Mouse (Mus musculus) megakaryocyte, adult 5-6 weeks (primary cell): Measurements from ENCODE around the gene Serpina3f. TPM values are rescaled to one million over a fixed set of nuclear protein-coding genes. Genes with fewer than 3 reads are reported as not detected.
A peak's percentile ranks its signal among the peaks of the same experiment; 100 is the strongest.
"Not testable (repeated sequence)": the region's sequence is repeated elsewhere in the genome, so short reads cannot be mapped to it uniquely, and the experiment has no call there.

Experiments used
- ATAC-seq: 2 replicates; pipeline ENCODE4 v1.8.0; 2016; ENCODE audit warnings: mild to moderate bottlenecking, inconsistent platforms; ENCODE audit not compliant: poor library complexity, severe bottlenecking
- total RNA-seq, 2 experiments: library from RNA; stranded (forward) in 1 of 2; stranded (reverse) in 1 of 2; fragments of 153-499, 151-499 nt in 1 of 2; fragments of 221-1000, 200-1000 nt in 1 of 2; gene quantifications; 2 replicates each; pipeline versions ENCODE4 v1.2.3 to v1.2.4; 2015 to 2017

Serpina3f gene
- total RNA-seq (2015): 1.2 and 1.5 TPM in 2 replicates
- total RNA-seq (2017): 0.59 and 0.81 TPM in 2 replicates

- ATAC-seq: peak; percentile 24
These were observed at the start of gene Serpina3f for GRCm38 (mm10) chr12:104214445-104214753. Gene Serpina3f, plus strand, starts transcription at chr12:104214544.

- peak; percentile 78 for ATAC-seq
These were observed 39.6 kb upstream of the Serpina3f start for GRCm38 (mm10) chr12:104174747-104175146.

DNA sequence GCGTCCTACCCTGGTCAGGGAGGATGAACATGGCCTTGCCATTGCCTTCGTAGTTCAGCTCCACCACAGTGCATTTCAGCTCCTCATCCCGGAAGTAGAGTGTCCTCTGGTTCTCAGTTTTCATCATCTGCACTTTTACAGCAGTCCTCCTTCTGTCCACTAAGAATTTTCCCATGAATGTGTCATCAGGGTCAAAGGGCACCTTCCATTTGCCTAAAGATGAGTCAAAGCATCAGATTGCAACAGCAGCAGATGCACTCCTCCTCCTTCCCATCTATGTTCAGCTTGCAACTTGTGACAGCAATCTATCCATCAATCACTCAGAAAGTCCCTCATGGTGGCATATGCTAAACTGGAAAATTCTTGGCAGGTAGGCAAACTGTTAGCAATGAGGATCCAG lies 38.7 kb upstream of the Serpina3f start:
- no peak for ATAC-seq

DNA sequence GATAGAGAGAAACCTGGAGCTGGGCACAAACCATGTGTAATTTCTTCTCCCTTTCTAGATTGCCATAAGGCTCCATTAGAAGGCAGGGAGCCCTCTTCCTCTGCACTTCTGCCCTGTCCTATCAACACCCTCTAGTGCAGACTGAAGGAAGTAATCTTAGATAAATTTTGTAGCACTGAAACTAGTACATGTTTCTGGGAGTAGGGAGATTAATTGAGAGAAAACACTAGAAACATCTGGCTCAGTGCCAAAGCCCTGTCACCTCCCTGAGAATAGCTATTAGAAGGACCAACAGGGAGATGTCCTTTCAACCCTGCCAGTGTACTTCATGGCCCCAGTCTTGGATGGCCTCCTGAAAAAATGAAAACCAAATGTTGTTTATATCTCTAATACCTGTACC lies 35.8 kb upstream of the Serpina3f start:
- ATAC-seq: no peak

DNA sequence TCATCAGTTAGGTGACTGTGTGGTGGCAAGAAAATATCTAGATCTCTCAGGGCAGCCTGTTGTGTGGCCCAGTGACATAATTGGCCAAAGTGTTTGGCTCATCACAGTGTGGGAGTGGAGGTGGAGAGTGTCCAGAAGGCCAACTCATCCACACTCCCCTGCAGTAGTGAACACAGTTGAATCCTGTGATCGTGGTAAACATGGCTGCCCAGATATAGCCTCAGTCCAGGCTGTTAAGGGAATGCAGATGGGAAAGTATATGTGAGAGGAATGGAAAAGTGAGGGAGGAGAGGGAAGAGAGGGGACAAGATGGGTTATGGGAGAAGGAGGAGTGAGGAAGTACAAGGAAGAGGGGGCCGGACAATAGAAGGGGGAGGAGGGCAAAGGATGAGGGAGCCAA lies 35.4 kb upstream of the Serpina3f start:
- no peak for ATAC-seq

DNA sequence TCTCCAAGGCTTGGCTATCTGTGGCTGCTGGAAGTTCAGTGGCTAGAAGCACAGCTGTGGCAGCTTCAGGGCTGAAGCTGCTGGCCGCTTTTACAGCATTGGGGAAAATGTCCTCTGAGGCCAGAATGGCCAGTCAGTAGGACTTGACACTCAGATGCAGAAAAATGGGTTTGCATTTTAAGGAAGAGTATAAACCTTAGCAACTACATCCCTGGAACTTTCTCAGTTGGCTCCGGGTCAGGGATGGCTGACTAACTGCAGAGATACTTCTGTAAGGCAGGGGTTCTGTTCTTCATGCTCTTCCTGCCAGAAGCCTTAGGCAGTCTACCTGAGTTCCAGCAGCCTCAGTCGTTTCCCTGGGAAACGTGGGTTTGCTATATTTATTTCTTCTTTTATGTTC lies 29.3 kb upstream of the Serpina3f start:
- ATAC-seq: no peak

DNA sequence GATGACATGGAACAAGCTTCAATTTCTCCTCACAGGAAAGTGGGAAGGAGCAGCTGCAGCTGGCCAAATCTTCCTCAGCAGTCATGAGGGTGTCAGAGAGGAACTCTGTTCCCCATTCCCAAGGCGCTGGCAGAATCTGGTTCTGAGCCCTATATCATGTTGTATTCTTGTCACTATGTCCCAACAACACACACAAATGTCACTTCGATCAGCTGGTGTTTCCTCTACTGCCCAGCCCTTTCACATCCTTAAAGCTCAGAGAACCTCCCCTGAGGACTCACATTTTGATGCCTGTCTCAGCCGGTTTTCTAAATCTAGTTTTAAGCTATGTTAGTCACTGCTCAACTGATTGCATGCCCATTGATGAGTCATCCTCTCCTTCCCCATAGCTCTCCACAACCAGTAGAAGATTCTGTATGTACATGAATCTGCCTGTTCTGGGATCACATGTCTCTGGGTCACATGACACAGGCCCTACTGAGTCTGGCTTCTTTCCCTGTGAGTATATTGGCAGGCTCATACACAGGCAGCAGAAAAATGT lies 28.2 kb upstream of the Serpina3f start:
- ATAC-seq: peak; percentile 61

DNA sequence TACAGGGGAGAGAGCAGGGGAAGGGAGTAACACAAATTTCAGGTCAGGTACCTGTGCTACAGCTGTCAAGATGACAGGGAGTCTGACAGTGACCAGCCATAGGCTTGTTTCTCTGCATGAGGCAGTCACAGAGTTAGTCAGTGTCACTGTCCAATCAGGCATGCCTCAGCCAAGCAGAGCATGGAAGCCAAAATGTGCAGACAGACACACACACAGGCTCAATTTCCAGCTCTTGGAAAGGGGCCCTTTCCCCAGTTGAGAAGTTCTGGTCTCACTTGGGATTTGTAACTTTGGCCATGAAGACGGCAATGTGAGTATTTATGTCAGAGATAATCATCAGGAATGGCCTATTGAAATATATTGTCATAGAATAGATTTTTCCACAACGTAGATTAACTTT lies 25.1 kb upstream of the Serpina3f start:
- ATAC-seq: no peak

GRCm38 (mm10) chr12:104190852-104191251 lies 23.5 kb upstream of the Serpina3f start:
- ATAC-seq: no peak

DNA sequence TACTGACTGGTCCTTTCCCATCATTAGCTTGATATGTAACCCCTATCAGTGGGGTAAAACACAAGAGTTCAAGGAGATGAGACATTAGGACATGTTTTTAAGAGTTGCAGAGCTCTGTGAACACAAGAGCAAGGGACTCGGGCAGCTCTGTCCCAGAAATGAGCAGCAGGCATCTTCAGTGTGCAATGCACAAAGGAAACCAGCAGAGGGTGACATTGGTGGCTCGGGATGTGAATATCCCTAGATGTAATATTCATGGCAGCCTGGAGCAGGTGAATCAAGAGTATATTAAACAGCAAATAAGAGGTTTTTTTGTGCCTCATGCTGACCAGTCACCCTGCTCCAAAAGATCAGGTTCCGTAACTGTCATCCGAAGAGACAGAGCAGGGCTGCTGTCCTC lies 5.2 kb upstream of the Serpina3f start:
- no peak for ATAC-seq

DNA sequence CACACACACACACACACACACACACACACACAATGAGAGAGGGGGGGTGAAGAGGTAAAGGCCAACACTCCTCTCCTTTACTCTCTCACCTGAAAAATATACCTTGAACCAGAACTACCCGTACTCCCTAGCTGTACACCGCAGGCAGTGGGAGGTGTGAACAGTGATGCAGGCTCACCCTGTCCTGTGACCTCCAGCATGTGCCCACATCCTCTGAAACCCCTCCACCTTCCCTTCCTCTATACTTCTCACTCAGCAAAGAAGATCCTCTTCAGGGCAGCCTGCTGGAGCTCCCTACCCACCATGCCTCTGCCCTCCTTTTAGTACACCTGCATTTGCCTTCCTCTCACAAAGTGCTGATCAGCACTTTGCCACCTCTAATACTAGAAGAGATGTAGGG lies 4.5 kb upstream of the Serpina3f start:
- peak; percentile 75 for ATAC-seq

DNA sequence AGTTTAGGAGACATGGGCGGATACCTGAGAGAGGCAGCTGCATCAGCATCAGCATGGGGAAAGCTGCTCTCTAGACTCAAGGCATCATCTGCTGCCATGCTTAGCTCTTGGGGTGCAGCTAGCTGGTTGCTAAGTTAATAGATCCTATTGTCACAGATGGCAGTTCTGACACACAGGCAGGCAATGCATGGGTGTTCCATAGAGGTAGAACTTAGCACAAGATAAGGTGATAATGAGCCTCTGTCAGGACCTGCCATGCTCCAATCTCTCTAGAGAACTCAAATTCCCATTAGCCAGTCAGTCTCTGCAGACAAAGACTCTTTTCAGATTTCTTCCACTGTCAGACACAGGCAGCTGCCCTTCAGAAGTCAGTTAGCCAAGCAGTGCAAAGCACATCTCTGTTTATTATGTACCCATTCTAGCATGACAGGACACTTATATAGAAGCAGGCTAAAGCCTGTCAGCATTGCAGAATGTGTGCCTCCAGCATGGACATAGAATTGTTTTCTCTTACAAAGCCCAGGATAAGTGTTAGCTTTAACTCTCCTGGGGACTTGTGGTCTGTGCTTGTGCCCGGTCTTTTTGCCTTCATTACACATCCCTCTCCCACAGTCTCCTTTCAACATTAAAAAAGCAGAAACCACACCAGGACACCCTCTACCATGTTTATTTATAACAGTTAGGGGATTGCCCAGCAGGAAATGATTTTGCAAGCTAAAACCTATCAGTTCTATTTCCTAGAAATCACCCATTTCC lies 477 bp upstream of the Serpina3f start:
- ATAC-seq: peak; percentile 31

DNA sequence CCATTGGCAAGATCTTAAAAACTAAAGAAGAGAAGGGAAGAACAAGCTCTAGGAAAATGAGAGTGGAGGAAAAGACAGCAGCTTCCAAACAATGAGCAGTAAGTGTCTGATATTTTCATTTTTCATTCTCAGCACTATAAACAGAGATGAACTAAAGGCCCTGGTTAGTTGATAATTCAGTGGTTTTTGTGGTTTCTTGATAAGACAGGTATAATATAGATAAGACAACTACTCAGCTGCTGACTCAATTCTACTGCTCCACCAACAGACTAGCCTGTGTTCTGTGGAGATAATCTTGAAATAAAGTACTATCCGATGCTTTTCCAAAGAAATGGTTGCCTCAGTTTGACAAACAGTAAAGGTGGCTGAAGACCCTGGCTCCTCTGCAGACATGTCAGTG lies 905 bp downstream of the Serpina3f start:
- ATAC-seq: no peak

DNA sequence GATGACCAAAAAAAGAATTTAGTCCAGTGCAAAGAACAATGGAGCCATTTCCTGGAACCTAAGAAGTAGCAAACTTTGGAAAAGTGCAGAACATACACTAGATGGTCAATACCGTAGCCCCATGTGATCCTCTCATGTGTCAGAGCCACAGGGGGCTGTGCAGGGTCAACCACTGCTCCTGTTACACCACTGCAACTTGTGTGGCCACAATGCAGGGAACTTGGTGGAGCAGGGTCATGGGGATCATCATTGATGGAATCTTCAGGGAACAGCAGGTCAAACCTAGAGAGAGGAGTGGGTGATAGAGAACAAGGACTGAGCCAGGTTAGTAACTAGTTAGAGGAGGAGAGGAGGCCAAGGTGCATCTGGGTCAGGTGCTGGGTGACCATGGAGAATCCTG lies 7.3 kb downstream of the Serpina3f start:
- no peak for ATAC-seq

GRCm38 (mm10) chr12:104223690-104224089 lies 9.3 kb downstream of the Serpina3f start:
- ATAC-seq: no peak

DNA sequence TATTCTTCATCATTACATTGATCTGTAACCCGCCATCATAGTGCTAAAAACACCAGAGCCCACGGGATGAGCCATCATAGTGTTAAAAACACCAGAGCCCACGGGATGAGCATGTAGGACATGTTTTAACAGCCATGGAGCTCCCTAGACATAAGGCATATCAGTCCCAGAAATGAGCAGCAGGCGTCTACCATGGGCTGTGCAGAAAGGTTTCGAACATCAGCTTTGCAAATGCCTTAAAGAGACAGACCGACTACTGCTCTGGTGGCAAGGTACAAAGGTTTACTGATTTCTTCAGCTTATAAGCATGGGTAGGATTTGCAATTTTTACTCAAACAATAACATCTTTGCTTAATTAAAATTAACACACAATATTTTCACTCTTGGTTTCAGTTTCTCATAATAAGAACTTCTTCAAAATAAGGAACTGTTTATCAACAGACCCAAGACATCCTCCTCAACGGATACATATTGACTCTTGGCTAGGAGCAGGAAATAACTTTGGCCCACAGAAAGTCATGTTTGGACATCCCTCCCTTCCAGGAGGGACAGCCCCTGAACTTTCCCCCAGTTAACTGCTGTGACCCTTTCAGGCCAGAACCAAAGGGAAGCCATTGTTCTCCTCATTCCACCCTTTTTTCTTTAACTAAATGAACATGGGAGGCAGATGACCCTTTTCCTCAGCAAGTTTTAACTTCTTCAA lies 10.4 kb downstream of the Serpina3f start:
- peak; percentile 57 for ATAC-seq

DNA sequence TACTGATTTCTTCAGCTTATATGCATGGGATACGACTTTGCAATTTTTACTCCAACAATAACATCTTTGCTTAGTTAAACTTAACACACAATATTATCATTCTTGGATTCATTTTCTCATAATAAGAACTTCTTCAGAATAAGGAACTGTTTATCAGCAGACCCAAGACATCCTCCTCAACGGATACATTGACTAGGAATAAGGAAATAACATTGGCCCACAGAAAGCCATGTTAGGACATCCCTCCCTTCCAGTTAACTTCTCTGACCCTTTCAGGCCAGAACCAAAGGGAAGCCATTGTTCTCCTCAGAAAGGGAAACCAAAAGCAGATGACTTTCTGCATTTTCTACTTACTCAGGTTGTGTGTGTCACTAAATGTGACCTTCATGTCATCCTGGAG lies 16.4 kb downstream of the Serpina3f start:
- peak; percentile 19; the same call in 1 of the 2 replicates for ATAC-seq

GRCm38 (mm10) chr12:104235915-104236314 lies 21.6 kb downstream of the Serpina3f start, which contains the start of gene Serpina3g:
Gene Serpina3g, plus strand, starts transcription at chr12:104236245.
- ATAC-seq: peak; percentile 25

DNA sequence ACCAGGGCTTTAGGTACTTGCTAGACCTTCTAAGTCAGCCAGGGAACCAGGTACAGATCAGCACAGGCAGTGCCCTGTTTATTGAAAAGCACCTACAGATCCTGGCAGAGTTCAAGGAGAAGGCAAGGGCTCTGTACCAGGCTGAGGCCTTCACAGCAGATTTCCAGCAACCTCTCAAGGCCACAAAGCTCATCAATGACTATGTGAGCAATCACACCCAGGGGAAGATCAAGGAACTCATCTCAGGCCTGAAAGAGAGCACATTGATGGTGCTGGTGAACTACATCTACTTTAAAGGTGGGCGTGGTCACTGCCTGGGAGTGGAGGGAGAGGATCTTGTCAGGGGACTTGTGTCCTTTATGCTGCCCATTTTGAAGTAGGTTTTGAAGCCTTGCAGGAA lies 23.7 kb downstream of the Serpina3f start:
- ATAC-seq: not testable (repeated sequence)

- no peak for ATAC-seq
These were observed 29.0 kb downstream of the Serpina3f start for GRCm38 (mm10) chr12:104243307-104243706.

- no peak for ATAC-seq
These were observed 30.7 kb downstream of the Serpina3f start for GRCm38 (mm10) chr12:104245092-104245491.

GRCm38 (mm10) chr12:104245595-104245994 lies 31.3 kb downstream of the Serpina3f start:
- no peak for ATAC-seq
